Mouse (Mus musculus): Measurements from ENCODE around the gene Ubl7. TPM values are rescaled to one million over a fixed set of nuclear protein-coding genes. Genes with fewer than 3 reads are reported as not detected.

Ubl7 gene
- total and polyA plus RNA-seq, 2 experiments from 2014 or later: 81.7 to 155 TPM

DNA sequence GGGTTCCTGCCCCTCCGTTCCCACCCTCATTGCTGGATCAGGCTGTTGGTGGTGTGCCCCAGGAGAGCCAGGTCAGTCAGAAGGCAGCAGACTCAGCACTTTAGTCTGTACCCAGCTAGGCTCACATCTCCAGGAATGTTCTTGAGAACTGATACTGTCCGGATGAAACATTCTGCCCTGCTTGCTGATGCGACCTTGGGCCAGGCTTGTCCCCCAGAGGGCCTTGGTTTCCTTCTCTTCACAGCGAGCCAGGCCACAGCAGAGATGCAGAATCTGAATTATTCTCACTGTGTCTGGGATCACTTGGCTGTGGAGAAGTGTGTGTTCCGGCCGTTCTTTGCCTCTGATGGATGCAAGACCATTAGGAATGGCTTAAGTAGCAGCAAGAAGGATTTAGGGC, 41.2 kb downstream of the Ubl7 start:
- Histone ChIP-seq H3K27me3 (ENCODE audit: insufficient read depth, low read length) (no peaks in the 10 kb centered on the region), H3K9ac (no peak overlapping the region), H3K4me3 (ENCODE audit: low read depth, low read length) (no peak overlapping the region), H3K9me3 (ENCODE audit: low read length) (no peaks in the 10 kb centered on the region), H3K4me1 (ENCODE audit: insufficient read depth) (peaks cover 18% of the 10 kb centered on the region; the same call in 1 of the 2 replicates), H3K36me3 (ENCODE audit: insufficient read depth) (peaks cover 27% of the 10 kb centered on the region), H3K27ac (ENCODE audit: low read depth, low read length) (no peak overlapping the region), H3K4me2 (ENCODE audit: low read depth) (no peak overlapping the region)
- no peak for DNase-seq
- 78% methylated on average over 6 of the region's 6 CpGs for WGBS
- no peak for TF ChIP-seq CTCF (IDR thresholded peaks at IDR 0.05; ENCODE audit: low read depth)
- ATAC-seq: no peak

DNA sequence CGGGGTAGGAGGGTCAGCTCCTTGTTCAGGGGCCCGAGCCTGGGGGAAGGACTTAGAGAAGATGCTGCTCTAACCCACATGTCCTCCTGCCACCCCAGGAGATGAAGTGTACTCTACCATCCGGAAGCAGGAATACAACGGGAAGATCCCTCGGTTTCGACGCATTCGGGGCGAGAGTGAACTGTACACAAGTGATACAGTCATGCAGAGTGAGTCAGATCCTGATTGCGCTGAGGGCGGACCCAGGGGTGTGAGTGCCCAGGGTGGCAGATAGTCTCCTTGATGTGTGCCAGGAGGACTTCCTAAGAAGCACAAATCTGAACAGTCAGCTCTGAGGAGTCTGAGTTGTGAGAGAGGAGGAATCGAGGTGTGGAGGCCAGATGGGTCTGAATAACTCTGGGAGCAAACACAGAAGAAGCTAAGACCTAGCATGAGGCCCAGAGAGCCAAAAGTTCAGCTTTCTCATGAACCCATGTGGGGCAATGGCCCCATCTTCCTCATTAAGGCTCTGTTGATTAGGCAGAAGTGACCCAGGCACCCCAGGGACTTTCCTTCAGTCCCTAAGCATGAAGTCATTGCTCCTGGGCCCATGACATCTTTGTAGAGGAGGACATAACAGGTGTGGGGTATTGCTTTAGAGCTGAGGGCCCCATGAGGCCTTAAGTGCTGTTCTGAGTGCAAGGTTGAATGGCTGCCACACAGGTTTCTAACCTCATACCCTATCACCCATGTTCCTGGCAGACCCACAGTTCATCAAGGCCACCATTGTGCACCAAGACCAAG, 44.4 kb downstream of the Ubl7 start:
- Histone ChIP-seq H3K36me3 (ENCODE audit: insufficient read depth) (peaks cover 51% of the 10 kb centered on the region), H3K9me3 (ENCODE audit: low read length) (no peaks in the 10 kb centered on the region), H3K4me2 (ENCODE audit: low read depth) (no peak overlapping the region), H3K27me3 (ENCODE audit: insufficient read depth, low read length) (no peaks in the 10 kb centered on the region), H3K4me3 (ENCODE audit: low read depth, low read length) (no peak overlapping the region), H3K9ac (no peak overlapping the region), H3K27ac (ENCODE audit: low read depth, low read length) (no peak overlapping the region), H3K4me1 (ENCODE audit: insufficient read depth) (peaks cover 3% of the 10 kb centered on the region; the same call in 1 of the 2 replicates)
- no peak for TF ChIP-seq CTCF (IDR thresholded peaks at IDR 0.05; ENCODE audit: low read depth)
- no peak for DNase-seq
- ATAC-seq: no peak
- WGBS: 91% methylated on average over 12 of the region's 12 CpGs

DNA sequence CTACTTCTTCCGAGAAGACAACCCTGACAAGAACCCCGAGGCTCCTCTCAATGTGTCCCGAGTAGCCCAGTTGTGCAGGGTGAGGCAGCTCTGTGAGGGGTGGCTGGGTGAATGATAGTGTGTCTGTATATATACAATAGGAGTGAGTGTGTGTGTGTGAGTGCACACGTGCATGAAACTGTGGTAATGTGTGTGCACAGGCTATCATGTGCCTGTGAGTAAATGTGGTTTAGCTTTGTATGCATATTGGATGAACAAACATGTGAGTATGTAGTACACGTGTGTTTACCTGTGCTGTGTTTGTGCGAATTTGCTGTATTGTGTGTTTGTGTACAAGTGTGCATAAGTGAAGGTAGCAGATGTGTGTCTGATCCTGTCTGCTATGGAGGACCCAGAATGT, 45.0 kb downstream of the Ubl7 start:
- no peak for TF ChIP-seq CTCF (IDR thresholded peaks at IDR 0.05; ENCODE audit: low read depth)
- Histone ChIP-seq H3K9ac (no peak overlapping the region), H3K27ac (ENCODE audit: low read depth, low read length) (no peak overlapping the region), H3K9me3 (ENCODE audit: low read length) (no peaks in the 10 kb centered on the region), H3K36me3 (ENCODE audit: insufficient read depth) (peaks cover 57% of the 10 kb centered on the region), H3K4me3 (ENCODE audit: low read depth, low read length) (no peak overlapping the region), H3K27me3 (ENCODE audit: insufficient read depth, low read length) (no peaks in the 10 kb centered on the region), H3K4me2 (ENCODE audit: low read depth) (no peak overlapping the region), H3K4me1 (ENCODE audit: insufficient read depth) (no peaks in the 10 kb centered on the region; the same call in 1 of the 2 replicates)
- 88% methylated on average over 6 of the region's 6 CpGs for WGBS
- ATAC-seq (no peak), DNase-seq (no peak)

DNA sequence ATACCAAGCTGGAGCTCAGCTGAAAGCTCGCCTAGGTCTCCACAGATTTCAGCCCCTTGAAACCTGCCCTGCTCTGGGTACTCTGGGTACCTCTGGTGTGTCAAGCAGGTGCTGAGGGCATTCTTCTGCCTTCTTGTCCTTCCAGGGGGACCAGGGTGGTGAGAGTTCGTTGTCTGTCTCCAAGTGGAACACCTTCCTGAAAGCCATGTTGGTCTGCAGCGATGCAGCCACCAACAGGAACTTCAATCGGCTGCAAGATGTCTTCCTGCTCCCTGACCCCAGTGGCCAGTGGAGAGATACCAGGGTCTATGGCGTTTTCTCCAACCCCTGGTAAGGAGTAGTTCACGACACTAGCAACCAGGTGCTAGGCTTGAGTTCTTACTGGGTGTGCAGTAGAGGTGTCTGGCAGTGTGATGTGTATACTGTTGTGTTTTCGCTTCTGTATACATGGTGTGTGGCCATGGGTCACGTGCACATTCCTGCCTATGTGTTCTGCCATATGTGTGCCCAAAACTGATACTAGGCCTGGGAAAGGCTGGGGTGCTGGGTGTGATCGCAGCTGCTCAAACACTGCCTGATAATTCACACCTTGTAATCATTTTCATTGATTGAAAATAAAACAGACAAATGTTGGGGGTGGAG, 45.5 kb downstream of the Ubl7 start:
- Histone ChIP-seq H3K27me3 (ENCODE audit: insufficient read depth, low read length) (no peaks in the 10 kb centered on the region), H3K27ac (ENCODE audit: low read depth, low read length) (no peak overlapping the region), H3K9me3 (ENCODE audit: low read length) (no peaks in the 10 kb centered on the region), H3K9ac (no peak overlapping the region), H3K4me2 (ENCODE audit: low read depth) (no peak overlapping the region), H3K4me3 (ENCODE audit: low read depth, low read length) (no peak overlapping the region), H3K36me3 (ENCODE audit: insufficient read depth) (peaks cover 62% of the 10 kb centered on the region), H3K4me1 (ENCODE audit: insufficient read depth) (no peaks in the 10 kb centered on the region)
- ATAC-seq (no peak), DNase-seq (no peak)
- WGBS: 92% methylated on average over 9 of the region's 9 CpGs
- no peak for TF ChIP-seq CTCF (IDR thresholded peaks at IDR 0.05; ENCODE audit: low read depth)

DNA sequence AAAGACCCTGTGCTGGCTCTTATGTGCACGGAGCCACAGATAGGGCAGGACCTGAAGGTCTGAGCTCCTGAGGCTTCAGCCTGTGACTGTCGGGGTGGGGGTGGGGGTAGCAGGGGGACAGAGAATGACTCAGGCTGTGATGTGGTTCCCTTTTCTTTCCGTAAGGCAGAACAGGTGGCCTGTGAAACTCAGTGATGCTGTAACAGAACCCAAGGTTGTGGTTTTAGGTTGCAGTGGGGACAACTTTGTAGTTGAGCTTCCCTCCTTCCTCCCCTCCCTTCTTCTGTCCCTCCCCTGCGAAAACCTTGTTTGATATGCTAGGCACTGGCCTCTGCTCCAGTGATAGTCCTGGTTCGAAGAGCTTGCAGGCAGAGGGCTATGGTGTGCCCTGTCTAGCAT, 46.1 kb downstream of the Ubl7 start:
- H3K27ac ChIP-seq (ENCODE audit: low read depth, low read length): no peak overlapping the region
- TF ChIP-seq CTCF (IDR thresholded peaks at IDR 0.05; ENCODE audit: low read depth): no peak
- H3K4me2 ChIP-seq (ENCODE audit: low read depth): no peak overlapping the region
- no peak overlapping the region for H3K9ac ChIP-seq
- DNase-seq: no peak
- no peak overlapping the region for H3K4me3 ChIP-seq (ENCODE audit: low read depth, low read length)
- 85% methylated on average over 5 of the region's 5 CpGs for WGBS
- no peaks in the 10 kb centered on the region for H3K4me1 ChIP-seq (ENCODE audit: insufficient read depth)
- H3K9me3 ChIP-seq (ENCODE audit: low read length): no peaks in the 10 kb centered on the region
- H3K27me3 ChIP-seq (ENCODE audit: insufficient read depth, low read length): no peaks in the 10 kb centered on the region
- H3K36me3 ChIP-seq (ENCODE audit: insufficient read depth): peaks cover 67% of the 10 kb centered on the region
- ATAC-seq: no peak

DNA sequence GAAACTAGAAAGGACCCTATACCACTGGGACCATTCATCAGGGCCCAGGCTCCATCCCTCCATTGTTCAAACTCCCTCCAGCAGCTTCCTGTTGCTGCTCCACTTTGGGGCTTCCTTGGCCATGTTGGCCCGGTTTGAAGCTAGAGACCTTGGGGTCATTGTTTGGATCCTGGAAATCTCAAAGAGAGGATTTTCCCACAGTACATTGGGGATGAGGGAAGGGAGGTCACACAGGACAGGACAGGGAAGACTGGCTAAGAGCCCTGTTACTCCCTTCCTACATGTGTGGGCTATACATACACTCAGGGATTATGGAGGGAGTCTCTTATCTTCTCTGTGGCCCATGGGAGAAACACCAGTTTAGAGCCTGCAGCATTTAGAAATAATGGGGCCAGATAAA, 47.8 kb downstream of the Ubl7 start:
- H3K27me3 ChIP-seq (ENCODE audit: insufficient read depth, low read length): no peaks in the 10 kb centered on the region
- H3K36me3 ChIP-seq (ENCODE audit: insufficient read depth): peaks cover 71% of the 10 kb centered on the region
- H3K4me3 ChIP-seq (ENCODE audit: low read depth, low read length): no peak overlapping the region
- no peaks in the 10 kb centered on the region for H3K9me3 ChIP-seq (ENCODE audit: low read length)
- H3K4me2 ChIP-seq (ENCODE audit: low read depth): no peak overlapping the region
- DNase-seq: no peak
- no peak for ATAC-seq
- H3K27ac ChIP-seq (ENCODE audit: low read depth, low read length): no peak overlapping the region
- no peak overlapping the region for H3K9ac ChIP-seq
- no peaks in the 10 kb centered on the region for H3K4me1 ChIP-seq (ENCODE audit: insufficient read depth)
- no peak for TF ChIP-seq CTCF (IDR thresholded peaks at IDR 0.05; ENCODE audit: low read depth)
- 83% methylated on average over 1 of the region's 1 CpGs for WGBS

DNA sequence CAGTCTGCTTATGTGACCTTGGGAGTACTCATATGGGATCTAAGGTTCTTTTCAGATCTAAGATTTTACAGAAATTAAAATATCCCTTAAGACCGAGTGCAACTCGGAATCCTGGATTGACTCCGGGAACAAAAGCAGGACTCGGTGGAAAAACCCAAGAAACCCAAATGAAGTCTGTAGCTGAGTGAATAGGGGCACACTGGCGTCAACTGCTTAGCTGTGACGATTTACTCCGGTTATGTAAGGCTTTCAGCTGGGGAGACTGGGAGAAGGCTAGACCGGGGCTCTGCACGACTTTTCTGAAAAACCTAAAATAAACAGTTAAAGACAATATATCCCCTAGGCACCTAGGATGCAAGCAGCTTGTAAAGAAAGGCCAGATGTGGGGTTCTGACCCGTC, 48.6 kb downstream of the Ubl7 start:
- ATAC-seq: no peak
- 82% methylated on average over 10 of the region's 10 CpGs for WGBS
- H3K36me3 ChIP-seq (ENCODE audit: insufficient read depth): peaks cover 69% of the 10 kb centered on the region

More for the DNA sequence above, 48.6 kb downstream of the Ubl7 start:
- Histone ChIP-seq H3K9ac (no peak overlapping the region), H3K27me3 (ENCODE audit: insufficient read depth, low read length) (no peaks in the 10 kb centered on the region), H3K4me2 (ENCODE audit: low read depth) (no peak overlapping the region), H3K4me1 (ENCODE audit: insufficient read depth) (no peaks in the 10 kb centered on the region), H3K9me3 (ENCODE audit: low read length) (no peaks in the 10 kb centered on the region), H3K4me3 (ENCODE audit: low read depth, low read length) (no peak overlapping the region), H3K27ac (ENCODE audit: low read depth, low read length) (no peak overlapping the region)
- no peak for DNase-seq
- no peak for TF ChIP-seq CTCF (IDR thresholded peaks at IDR 0.05; ENCODE audit: low read depth)
